Mouse (Mus musculus) lung, postnatal 0 days (tissue): ENCODE data around the gene Ttc39d.

Source experiments
- CTCF ChIP-seq: IDR thresholded peaks from 2 replicates; pipeline ENCODE4 v1.5.1; 2016; ENCODE audit warnings: antibody characterized with exemption, mild to moderate bottlenecking
- EP300 ChIP-seq: IDR thresholded peaks from 2 replicates; pipeline ENCODE4 v1.6.1; 2016; ENCODE audit warnings: antibody characterized with exemption, mild to moderate bottlenecking, control low read depth

DNA sequence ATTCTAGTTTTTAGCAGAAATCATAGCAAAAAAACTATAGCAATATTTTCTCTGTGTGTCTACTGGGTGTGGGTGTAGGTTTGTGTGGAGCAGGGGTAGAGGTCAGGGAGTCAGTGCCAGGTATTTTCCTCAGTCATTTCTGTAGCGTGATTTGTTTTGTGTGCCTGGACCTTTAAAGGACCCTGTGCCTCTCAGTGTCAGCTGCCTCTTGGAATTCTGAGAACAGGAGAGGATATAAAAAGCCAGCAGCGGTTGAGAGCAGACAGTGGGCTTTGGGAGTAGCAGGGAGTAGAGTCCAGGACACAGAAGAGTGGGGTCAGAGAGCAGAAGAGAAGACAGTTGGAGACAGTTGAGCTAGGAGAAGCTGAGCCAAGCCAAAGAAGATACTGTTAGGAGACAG, 12.9 kb downstream of the Ttc39d start:
- TF ChIP-seq CTCF (no peak), EP300 (no peak)
